Mouse (Mus musculus) limb, embryonic 15.5 days (tissue): ENCODE data around the gene Cmip. TPM values are rescaled to one million over a fixed set of nuclear protein-coding genes. Genes with fewer than 3 reads are reported as not detected.

ENCODE experiments used
- ATAC-seq: fragments of 200-750 bp; cut with Nextera tagmentation; 2 replicates; pipeline ENCODE4 v1.8.0; 2017; ENCODE audit warnings: low read depth, moderate TSS enrichment; ENCODE audit not compliant: insufficient number of reproducible peaks, low FRiP score, low TSS enrichment
- H3K27ac ChIP-seq: fragments of 300-500 bp; sonication (generic); 2 replicates; pipeline ENCODE4 v1.5.1; 2015; ENCODE audit warnings: moderate library complexity, mild to moderate bottlenecking, inconsistent platforms
- H3K27me3 ChIP-seq: fragments of 300-500 bp; sonication (generic); 2 replicates; pipeline ENCODE4 v1.6.1; 2015; ENCODE audit warnings: inconsistent platforms
- H3K36me3 ChIP-seq: fragments of 300-500 bp; sonication (generic); 2 replicates; pipeline ENCODE4 v1.6.1; 2015; ENCODE audit warnings: inconsistent platforms
- H3K4me1 ChIP-seq: fragments of 300-500 bp; sonication (generic); 2 replicates; pipeline ENCODE4 v1.6.1; 2015; ENCODE audit warnings: inconsistent platforms
- H3K4me2 ChIP-seq: fragments of 300-500 bp; sonication (generic); 2 replicates; pipeline ENCODE4 v1.6.1; 2015; ENCODE audit warnings: mild to moderate bottlenecking, inconsistent platforms
- H3K4me3 ChIP-seq: fragments of 300-500 bp; sonication (generic); 2 replicates; pipeline ENCODE4 v1.5.1; 2015; ENCODE audit warnings: mild to moderate bottlenecking, inconsistent platforms
- H3K9ac ChIP-seq: fragments of 300-500 bp; sonication (generic); 2 replicates; pipeline ENCODE4 v1.6.1; 2015; ENCODE audit warnings: inconsistent platforms
- H3K9me3 ChIP-seq: fragments of 300-500 bp; sonication (generic); 2 replicates; pipeline ENCODE4 v1.6.1; 2016; ENCODE audit warnings: inconsistent platforms
- WGBS: fragments of 180-500 bp; shearing (Covaris S2); methylation state at CpG from one replicate; pipeline ENCODE4 v1.1.7; 2015; 5-methylcytosine and 5-hydroxymethylcytosine counted together
- polyA plus RNA-seq: library from polyadenylated mRNA; unstranded; fragments of >200 nt; fragmentation: Nextera tagmentation; extraction: Ambion mirVana; gene quantifications from 2 replicates; pipeline ENCODE4 v1.2.1, GENCODE M21; 2015

Gene Cmip
- polyA plus RNA-seq, 1 experiment from 2014 or later = 18.8 TPM

GRCm38 (mm10) chr8:117376997-117377396, 120.1 kb downstream of the Cmip start:
- no peak for ATAC-seq
- Histone ChIP-seq H3K4me1 (peaks cover 24% of the 10 kb centered on the region), H3K4me2 (no peak overlapping the region), H3K36me3 (0 out of 2 replicates have a peak, but pooled peaks cover 11% of the 10 kb centered on the region), H3K4me3 (no peak overlapping the region), H3K9ac (no peak overlapping the region), H3K9me3 (no peaks in the 10 kb centered on the region), H3K27me3 (no peaks in the 10 kb centered on the region), H3K27ac (no peak overlapping the region)
- 70% methylated on average over 16 of the region's 16 CpGs for WGBS

- WGBS = 59% methylated on average over 7 of the region's 7 CpGs
- Histone ChIP-seq H3K4me1 (peaks cover 13% of the 10 kb centered on the region), H3K27me3 (no peaks in the 10 kb centered on the region), H3K9me3 (no peaks in the 10 kb centered on the region), H3K36me3 (peaks cover 14% of the 10 kb centered on the region; the same call in 1 of the 2 replicates), H3K4me2 (no peak overlapping the region), H3K9ac (no peak overlapping the region), H3K27ac (no peak overlapping the region), H3K4me3 (no peak overlapping the region)
- no peak for ATAC-seq
Observed at GRCm38 (mm10) chr8:117378625-117379024, 121.8 kb downstream of the Cmip start.

- H3K4me1 ChIP-seq = peaks cover 10% of the 10 kb centered on the region
- no peak for ATAC-seq
- no peak overlapping the region for H3K4me3 ChIP-seq
- no peaks in the 10 kb centered on the region for H3K9me3 ChIP-seq
- H3K27ac ChIP-seq = no peak overlapping the region
- WGBS = 55% methylated on average over 10 of the region's 10 CpGs
- no peaks in the 10 kb centered on the region for H3K27me3 ChIP-seq
- H3K4me2 ChIP-seq = no peak overlapping the region
- H3K36me3 ChIP-seq = peaks cover 19% of the 10 kb centered on the region
- no peak overlapping the region for H3K9ac ChIP-seq
Observed at GRCm38 (mm10) chr8:117379131-117379530, 122.3 kb downstream of the Cmip start.

GRCm38 (mm10) chr8:117380796-117381195, 123.9 kb downstream of the Cmip start:
- H3K27ac ChIP-seq = peak overlapping the region; percentile 67; the same call in 1 of the 2 replicates
- peaks cover 9% of the 10 kb centered on the region for H3K4me1 ChIP-seq
- WGBS = 59% methylated on average over 8 of the region's 8 CpGs
- peaks cover 28% of the 10 kb centered on the region for H3K36me3 ChIP-seq
- no peak overlapping the region for H3K4me3 ChIP-seq
- no peaks in the 10 kb centered on the region for H3K9me3 ChIP-seq
- ATAC-seq = no peak
- no peaks in the 10 kb centered on the region for H3K27me3 ChIP-seq
- H3K4me2 ChIP-seq = no peak overlapping the region
- H3K9ac ChIP-seq = no peak overlapping the region

GRCm38 (mm10) chr8:117386142-117386541, 129.3 kb downstream of the Cmip start:
- peaks cover 17% of the 10 kb centered on the region for H3K36me3 ChIP-seq
- H3K9ac ChIP-seq = no peak overlapping the region
- no peak for ATAC-seq
- no peak overlapping the region for H3K27ac ChIP-seq
- no peak overlapping the region for H3K4me3 ChIP-seq
- 76% methylated on average over 2 of the region's 2 CpGs for WGBS
- H3K4me2 ChIP-seq = no peak overlapping the region
- H3K27me3 ChIP-seq = no peaks in the 10 kb centered on the region
- no peaks in the 10 kb centered on the region for H3K9me3 ChIP-seq
- peaks cover 16% of the 10 kb centered on the region for H3K4me1 ChIP-seq

- WGBS = 57% methylated on average over 10 of the region's 10 CpGs
- H3K27ac ChIP-seq = 0 out of 2 replicates have a peak overlapping the region, but pooled peaks have one; percentile 12
- peaks cover 15% of the 10 kb centered on the region for H3K4me1 ChIP-seq
- no peak for ATAC-seq
- no peaks in the 10 kb centered on the region for H3K27me3 ChIP-seq
- no peaks in the 10 kb centered on the region for H3K9me3 ChIP-seq
- H3K9ac ChIP-seq = no peak overlapping the region
- peaks cover 17% of the 10 kb centered on the region for H3K36me3 ChIP-seq
- H3K4me3 ChIP-seq = no peak overlapping the region
- H3K4me2 ChIP-seq = no peak overlapping the region
Observed at GRCm38 (mm10) chr8:117387642-117388041, 130.8 kb downstream of the Cmip start.

- ATAC-seq = peak; percentile 58; the same call in 1 of the 2 replicates
- Histone ChIP-seq H3K4me1 (peaks cover 15% of the 10 kb centered on the region), H3K27me3 (no peaks in the 10 kb centered on the region), H3K4me2 (no peak overlapping the region), H3K4me3 (no peak overlapping the region), H3K9me3 (no peaks in the 10 kb centered on the region), H3K27ac (0 out of 2 replicates have a peak overlapping the region, but pooled peaks have one; percentile 12), H3K9ac (no peak overlapping the region), H3K36me3 (peaks cover 16% of the 10 kb centered on the region)
- WGBS = 31% methylated on average over 8 of the region's 8 CpGs
Observed at GRCm38 (mm10) chr8:117388370-117388769, 131.5 kb downstream of the Cmip start.

- Histone ChIP-seq H3K4me3 (no peak overlapping the region), H3K36me3 (peaks cover 13% of the 10 kb centered on the region; the same call in 1 of the 2 replicates), H3K27ac (no peak overlapping the region), H3K4me2 (no peak overlapping the region), H3K27me3 (no peaks in the 10 kb centered on the region), H3K9me3 (no peaks in the 10 kb centered on the region), H3K4me1 (no peaks in the 10 kb centered on the region), H3K9ac (no peak overlapping the region)
- 83% methylated on average over 6 of the region's 6 CpGs for WGBS
- no peak for ATAC-seq
Observed at GRCm38 (mm10) chr8:117393853-117394252, 137.0 kb downstream of the Cmip start.

- Histone ChIP-seq H3K9ac (no peak overlapping the region), H3K36me3 (peaks cover 13% of the 10 kb centered on the region; the same call in 1 of the 2 replicates), H3K4me2 (no peak overlapping the region), H3K27me3 (no peaks in the 10 kb centered on the region), H3K4me1 (no peaks in the 10 kb centered on the region), H3K4me3 (no peak overlapping the region), H3K9me3 (no peaks in the 10 kb centered on the region), H3K27ac (peak overlapping the region; percentile 27; the same call in 1 of the 2 replicates)
- ATAC-seq = no peak
- WGBS = 72% methylated on average over 7 of the region's 7 CpGs
Observed at GRCm38 (mm10) chr8:117395055-117395454, 138.2 kb downstream of the Cmip start.

- Histone ChIP-seq H3K9ac (no peak overlapping the region), H3K4me1 (no peaks in the 10 kb centered on the region), H3K27ac (no peak overlapping the region), H3K27me3 (no peaks in the 10 kb centered on the region), H3K9me3 (no peaks in the 10 kb centered on the region), H3K36me3 (peaks cover 13% of the 10 kb centered on the region; the same call in 1 of the 2 replicates), H3K4me3 (no peak overlapping the region), H3K4me2 (no peak overlapping the region)
- WGBS = 92% methylated on average over 4 of the region's 4 CpGs
- ATAC-seq = no peak
Observed at GRCm38 (mm10) chr8:117396884-117397283, 140.0 kb downstream of the Cmip start.

- Histone ChIP-seq H3K36me3 (peaks cover 13% of the 10 kb centered on the region; the same call in 1 of the 2 replicates), H3K4me1 (peaks cover 4% of the 10 kb centered on the region), H3K9ac (no peak overlapping the region), H3K27me3 (no peaks in the 10 kb centered on the region), H3K4me2 (no peak overlapping the region), H3K9me3 (no peaks in the 10 kb centered on the region), H3K27ac (no peak overlapping the region), H3K4me3 (no peak overlapping the region)
- 95% methylated on average over 15 of the region's 15 CpGs for WGBS
- no peak for ATAC-seq
Observed at GRCm38 (mm10) chr8:117397751-117398150, 140.9 kb downstream of the Cmip start.

GRCm38 (mm10) chr8:117399229-117399628, 142.4 kb downstream of the Cmip start:
- Histone ChIP-seq H3K27me3 (no peaks in the 10 kb centered on the region), H3K27ac (no peak overlapping the region), H3K9ac (no peak overlapping the region), H3K36me3 (peaks cover 13% of the 10 kb centered on the region; the same call in 1 of the 2 replicates), H3K4me2 (no peak overlapping the region), H3K9me3 (no peaks in the 10 kb centered on the region), H3K4me1 (peaks cover 19% of the 10 kb centered on the region), H3K4me3 (no peak overlapping the region)
- ATAC-seq = no peak
- 80% methylated on average over 8 of the region's 8 CpGs for WGBS

- Histone ChIP-seq H3K9ac (no peak overlapping the region), H3K27ac (no peak overlapping the region), H3K4me2 (no peak overlapping the region), H3K9me3 (no peaks in the 10 kb centered on the region), H3K27me3 (no peaks in the 10 kb centered on the region), H3K4me3 (no peak overlapping the region), H3K36me3 (peaks cover 9% of the 10 kb centered on the region; the same call in 1 of the 2 replicates), H3K4me1 (peaks cover 19% of the 10 kb centered on the region)
- ATAC-seq = no peak
- 93% methylated on average over 6 of the region's 6 CpGs for WGBS
Observed at GRCm38 (mm10) chr8:117400820-117401219, 144.0 kb downstream of the Cmip start.
